Mouse (Mus musculus): ENCODE results near the gene Pcgf5.
"Not testable (repeated sequence)": the region's sequence is repeated elsewhere in the genome, so short reads cannot be mapped to it uniquely, and the experiment has no call there.

Pcgf5 gene

DNA sequence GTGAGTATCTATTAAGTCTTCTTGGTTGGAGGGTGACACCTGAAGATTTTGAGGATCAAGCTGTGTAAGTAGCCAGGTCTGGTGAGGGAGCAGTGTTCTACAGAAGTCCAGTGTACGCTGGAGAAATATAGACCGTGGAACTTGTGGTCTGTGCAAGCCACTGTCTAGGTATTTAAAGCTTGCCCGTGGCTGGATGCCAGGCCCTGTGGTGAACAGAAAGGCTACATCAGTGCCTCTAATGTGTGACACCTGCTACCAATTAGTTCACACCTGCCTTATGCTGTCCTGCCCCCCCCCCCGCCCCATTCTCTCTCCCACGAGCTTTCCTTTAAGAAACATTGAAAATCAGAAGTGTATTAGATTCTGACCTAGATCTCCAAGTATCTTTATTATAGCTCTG is 40.4 kb downstream of the Pcgf5 start:
- no peak for DNase-seq

DNA sequence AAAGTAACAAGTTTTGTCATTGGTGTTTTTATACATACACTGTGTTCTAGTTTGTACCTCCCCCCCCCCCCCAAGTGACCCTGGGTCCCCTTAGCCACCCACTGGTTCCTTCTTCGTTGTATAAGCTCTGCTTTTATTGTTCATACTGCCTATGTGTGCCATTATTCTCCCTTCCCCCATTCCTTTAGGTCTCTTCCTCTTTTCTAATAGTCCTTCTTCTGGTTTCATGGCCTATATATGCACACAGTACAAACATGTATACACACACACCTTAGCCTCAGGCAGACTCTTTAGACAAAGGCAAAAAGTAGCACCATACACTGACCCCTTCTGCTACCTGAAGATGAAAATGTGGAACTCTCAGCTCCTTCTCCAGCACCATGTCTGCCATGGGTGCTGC is 42.6 kb downstream of the Pcgf5 start:
- no peak for DNase-seq

DNA sequence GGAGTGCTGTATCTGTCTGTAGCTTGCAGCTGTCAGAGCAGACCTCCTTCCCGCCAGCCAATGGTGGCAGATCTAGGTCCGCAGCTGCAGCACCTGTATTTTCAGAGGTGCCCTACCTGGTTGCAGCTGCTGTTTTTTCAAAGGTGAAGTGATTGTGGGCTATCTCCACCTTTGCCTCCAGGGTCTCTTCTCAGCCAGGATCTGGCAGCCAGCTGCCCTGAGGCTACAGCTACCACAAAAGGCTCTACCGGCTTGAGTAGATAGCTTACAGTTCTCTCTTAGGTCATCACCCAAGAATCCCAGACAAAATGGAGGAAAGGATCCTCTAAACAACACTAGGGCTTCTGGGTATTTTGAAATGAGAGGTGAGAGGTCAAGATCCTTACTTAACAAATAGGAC is 50.4 kb downstream of the Pcgf5 start:
- no peak for DNase-seq

DNA sequence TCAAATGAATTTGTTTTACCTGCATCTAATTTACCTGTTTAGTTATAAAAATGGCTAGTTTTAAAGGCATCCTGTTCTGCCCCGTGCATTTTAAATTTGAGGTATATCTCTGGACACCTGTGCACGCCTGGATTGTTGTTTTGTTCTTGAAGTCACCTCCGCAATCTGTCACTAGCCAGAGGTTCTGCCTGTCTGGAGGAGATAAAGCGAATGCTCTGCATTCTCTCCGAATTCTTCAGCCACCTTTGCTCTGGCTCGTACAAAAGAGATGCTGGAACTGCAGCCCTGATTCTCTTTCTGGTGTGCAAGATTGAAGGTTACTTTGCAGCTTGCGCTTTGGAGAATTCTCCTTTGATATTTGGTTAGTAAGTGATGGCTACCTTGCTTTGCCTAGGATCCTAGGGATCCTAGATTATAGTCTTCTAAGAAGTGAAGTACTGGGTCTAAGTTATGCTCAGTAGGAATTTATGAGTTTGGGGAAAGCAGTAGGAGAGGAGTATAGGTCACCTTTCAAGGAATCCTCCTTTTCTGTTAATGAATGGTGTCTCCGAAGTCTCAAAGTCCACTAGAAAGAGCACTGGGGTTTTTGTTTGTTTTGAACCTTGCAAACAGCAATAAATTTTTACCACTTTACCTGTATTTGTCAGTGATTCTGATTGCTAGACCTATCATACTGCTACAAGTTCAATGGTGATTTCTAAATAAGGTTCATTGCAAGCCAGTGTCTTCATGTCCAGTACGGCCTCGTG is 60.4 kb downstream of the Pcgf5 start:
- DNase-seq = no peak

DNA sequence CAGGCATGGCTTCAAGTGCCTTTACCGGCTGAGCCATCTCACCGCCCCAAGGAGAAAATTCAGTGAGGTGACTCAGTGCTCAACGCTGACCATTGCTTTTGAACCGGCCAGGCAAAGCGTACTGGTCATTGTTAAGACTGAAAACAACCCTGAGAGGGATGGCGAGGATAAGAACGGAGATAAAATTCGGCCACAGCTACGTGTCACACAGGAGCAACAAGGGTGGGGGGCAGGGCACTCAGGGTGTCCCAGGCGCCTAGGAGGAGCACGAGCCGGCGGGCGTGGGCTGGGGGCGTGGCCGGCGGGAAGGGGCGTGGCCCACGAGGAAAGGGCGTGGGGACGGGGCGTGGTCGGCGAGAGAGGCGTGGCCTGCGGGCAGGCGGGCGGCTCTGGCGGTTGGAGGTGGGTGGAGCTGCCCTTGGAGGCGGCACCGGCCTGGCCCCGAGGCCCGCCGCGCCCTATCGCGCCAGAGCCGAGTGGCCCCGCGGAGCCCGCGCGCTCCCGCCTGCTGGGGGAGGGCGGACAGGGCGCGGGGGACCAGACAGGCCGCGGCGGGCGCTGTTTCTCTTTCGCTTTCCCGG is 61.3 kb downstream of the Pcgf5 start:
- DNase-seq = peak; percentile 98

DNA sequence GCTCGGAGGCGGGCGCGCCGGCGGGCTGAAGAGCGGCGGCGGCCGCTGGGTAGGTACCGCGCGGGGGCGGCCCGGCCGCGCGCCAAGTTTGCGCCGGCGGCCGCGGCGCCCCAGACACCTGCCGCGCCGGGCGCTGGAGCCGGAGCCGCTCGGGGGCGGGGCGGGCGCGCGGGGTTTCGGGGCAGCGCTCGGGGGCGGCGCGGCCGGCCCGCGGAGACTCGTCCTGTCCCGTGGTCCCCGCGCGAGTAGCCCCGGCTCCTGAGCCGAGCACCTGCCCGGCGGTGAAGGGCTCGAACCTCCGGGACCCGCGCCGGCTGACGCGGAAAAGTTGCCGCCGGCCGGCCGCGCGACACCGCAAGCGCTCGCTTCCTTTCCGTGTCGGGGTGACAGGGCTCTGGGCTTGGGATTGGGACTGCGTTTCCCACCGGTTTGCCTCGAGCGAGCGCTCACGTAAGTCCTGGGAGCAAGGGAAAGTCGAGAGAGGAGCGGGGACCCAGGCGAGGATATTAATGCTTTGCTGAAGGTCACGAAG is 61.8 kb downstream of the Pcgf5 start:
- DNase-seq = no peak

DNA sequence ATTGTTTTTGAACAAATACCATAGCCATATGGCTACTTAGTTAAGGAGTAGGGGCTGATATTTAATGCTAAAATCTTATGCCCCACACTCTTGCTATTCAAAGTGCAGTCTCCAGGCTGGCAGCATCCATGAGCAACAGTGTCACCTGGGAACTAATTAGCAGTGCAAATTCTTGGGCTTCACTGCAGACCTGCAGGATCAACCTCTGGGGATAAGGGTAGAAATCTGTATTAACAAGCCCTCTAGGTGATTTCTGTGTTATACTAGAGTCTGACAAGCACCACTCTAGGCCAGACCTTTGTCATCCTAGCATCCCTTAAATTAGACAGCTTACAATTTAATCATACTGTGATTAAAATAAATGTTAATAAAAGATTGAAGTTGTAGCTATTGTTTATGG is 71.8 kb downstream of the Pcgf5 start:
- no peak for DNase-seq

DNA sequence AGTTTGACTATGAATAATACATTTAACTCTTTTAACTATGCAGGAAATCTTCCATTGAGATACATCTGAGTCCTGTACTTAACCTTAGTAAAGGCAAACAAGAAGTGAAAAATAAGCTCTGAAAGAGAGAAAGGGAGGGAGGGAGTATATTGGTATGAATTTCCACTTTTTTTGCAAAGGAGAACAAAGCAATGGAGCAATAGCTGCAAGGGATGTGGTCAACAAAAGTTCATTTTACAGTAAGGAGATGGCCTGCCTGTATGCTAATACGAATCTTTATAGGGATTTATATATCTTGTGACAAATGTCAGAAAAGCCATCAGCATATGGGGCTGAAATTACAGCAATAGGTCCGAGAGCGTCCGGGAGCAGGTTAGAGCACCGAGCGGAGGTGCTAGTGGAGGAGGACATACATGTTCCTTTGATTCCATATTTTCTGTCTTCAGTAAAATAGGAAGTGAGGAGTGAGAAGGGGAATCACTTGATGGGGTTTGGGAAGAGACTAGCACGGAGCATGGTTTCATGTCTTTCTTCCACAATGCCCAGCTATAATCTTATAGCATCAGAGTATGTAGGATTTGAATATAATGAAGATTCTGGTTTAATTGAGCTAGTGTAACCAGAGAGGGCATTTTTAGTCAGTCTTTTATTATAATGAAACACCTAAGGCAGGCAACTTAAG is 79.2 kb downstream of the Pcgf5 start:
- DNase-seq = no peak

DNA sequence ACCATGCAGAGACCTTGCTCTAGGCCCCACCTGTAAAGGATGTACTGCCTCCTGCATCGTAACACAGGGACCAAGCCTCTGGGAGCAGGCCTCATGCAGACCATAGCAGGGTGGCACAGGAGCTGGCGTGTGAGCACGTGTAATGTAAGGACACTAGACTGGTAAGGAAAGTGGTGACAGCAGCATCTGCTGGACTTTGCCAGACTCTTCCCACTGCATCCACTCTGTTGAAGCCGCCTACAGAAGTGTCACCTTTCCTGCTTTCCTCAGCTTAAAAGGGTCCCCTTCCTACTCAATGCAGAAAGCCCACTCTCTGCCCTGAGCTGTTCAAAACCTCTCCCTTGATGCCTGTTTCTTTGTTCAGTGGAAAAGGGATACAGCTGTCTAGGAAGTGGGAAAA is 80.0 kb downstream of the Pcgf5 start:
- no peak for DNase-seq

DNA sequence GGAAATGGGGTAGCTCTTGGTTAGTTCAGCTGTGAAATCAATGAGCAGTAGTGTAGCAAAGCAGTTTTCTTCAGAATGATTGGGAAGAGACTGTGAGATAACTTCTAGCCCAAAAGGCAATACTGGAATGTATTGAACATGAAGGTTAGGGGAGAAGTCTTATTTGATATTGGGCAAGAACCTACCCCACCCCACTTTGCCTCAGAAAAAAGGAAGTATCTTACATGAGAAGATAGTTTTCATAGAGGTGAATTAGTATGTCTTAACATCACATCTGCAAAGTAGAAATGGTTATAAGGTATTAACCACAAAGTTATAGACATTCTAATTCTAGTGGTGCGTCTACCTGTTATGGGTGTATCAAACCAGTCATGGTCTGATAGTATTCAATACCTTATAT is 81.2 kb downstream of the Pcgf5 start:
- DNase-seq = no peak

DNA sequence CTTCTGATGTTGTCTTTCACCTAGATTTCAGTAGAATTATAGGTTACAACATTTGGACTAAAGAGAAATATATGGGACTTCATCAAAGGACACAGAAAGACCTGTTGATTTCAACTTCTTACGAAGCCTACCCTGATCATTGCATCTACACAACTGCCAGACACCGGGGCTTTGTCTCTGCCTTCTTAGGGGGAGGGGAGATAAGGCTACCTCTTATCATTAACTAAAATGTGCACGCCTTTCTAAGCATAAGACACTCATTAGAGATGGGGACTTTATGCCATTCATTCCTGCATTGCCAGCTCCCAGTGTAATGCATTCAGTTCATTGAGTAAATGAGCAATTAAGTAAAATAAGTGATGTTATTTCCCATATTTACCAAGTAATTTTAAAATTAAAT is 85.1 kb downstream of the Pcgf5 start:
- DNase-seq = no peak

DNA sequence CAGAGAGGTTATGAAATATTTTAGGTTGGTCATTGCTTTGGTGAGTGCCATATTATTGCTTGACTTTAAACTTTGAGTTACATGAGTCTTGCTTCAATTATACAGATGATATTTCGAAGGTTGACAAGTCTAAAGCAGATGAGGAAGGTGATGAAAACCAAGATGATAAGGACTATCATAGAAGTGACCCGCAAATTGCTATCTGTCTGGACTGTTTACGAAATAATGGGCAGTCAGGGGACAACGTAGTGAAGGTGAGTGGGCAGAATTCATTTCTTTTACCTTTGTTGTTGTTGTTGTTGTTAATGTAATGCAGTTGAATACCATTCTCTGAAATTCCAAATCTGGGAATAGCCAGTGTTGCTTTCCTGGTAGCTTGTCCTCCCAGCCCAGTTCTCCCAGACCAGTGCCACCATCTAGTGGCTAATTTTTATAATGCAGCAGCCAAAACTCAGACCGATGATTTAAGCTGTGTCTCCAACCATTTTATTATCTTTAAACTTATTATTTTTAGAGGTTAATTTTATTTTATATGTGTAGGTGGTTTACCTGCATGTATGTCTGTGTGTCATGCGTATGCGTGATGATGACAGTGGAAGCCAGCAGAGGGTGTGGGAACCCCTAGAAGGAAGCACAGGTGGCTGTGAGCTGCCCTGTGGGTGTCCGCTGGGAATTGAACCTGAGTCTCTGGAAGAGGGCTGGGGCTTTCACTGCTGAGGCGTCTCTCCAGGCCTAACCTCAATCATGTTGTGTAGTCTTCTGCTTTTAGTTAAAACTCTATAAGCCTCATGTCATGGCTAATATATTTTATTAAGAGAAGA is 92.0 kb downstream of the Pcgf5 start:
- peak; percentile 61 for DNase-seq

DNA sequence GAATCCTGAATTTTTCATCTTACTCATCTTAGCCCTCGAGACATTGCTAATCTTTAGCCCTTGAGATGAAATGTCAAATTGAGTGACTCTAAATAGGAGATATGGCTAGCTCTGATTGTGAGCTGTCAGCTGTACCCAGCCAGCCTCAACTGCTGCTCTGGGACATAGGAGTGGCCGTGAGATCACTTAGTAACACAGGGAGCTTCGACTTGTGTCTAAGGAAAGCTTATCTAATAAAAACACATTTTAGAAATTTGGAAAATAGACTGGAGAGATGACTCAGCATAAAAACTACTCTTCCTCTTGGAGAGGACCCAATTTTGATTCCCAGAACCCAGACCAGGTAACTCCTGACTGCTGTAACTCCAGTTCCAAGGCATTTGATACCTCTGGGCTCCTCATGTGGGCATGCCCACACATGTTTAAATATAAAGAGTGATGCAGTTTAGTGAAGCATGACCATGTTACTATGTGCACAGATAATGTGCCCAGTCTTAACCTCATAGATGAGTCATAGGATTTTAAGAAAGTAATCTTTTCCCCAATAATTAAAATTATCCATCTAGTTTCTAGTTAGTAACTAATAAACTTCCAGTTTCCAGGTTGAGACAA is 103.0 kb downstream of the Pcgf5 start:
- no peak for DNase-seq

DNA sequence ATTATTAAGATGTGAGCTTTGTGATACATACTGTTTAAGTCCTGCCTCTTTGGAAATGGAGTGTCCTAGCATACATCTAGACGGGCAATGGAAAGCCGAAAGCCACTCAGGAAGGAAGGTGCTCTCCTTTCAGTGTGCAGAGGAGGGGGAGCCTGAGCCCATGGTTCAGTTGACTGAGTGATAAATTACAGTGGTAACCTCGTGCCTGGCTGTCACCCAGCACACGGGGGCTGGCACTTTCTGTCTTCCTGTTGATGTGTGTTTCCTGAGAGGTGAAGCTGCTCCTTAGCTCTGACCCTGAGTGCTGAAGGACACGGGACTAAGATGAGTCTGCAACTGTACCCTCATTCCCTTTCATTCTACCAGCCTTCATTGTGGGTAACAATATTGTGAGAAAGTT is 103.6 kb downstream of the Pcgf5 start:
- DNase-seq = no peak

DNA sequence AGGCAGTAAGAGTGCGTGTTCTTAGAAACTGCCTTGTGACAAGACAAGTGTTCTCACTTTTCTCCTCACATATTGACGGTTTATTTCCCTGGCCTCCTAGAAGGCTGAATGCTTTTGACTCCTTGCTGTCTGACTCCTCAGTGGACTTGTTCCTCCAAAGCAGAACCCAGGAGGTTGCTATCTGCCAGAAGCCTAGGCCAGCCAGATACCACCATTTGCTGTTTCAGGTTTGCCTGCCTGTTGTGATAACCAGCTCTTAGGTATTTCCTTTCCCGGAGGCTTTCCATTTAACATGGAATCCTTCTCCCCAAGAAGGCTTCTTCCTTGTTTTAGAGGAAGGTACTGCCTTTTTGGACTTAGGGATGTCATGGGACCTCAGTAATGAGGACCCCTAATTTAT is 104.1 kb downstream of the Pcgf5 start:
- not testable (repeated sequence) for DNase-seq

DNA sequence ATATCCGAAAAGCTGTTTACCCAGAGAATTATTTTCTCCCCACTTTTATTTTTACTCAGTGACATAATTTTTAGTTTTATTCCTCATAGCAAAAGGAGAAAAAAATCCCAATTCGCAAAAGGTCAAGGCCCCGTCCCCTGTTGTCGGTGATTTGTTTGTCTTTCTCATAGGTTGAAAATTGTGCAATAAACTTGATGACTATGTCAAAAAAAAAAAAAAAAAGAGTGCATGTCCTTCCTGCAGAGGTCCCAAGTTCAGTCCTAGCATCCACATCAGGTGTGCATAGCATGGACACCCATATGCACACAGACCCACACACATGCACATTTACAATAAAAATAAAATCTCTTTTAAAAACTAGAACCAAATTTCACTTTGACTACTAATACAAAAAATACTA is 105.3 kb downstream of the Pcgf5 start:
- no peak for DNase-seq

DNA sequence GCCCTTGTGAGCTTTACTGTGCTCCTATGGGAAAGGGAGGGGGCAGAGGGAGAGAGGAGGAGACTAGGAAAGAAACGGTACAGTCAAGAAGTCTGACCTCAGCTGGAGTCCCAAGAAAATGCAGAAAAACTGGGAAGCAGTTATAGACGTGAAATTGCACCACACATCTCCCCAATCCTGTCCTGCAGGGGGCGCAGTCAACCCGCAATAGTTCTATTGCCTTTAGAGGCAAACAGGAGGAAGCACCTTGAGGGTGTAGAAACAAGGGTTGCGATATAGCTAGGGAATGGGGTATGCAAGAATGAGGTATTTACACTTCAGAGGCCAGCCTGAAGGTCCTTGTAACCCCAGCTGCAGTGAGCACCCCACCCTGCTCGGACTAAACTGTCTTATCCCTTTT is 122.0 kb downstream of the Pcgf5 start:
- peak; percentile 66 for DNase-seq

DNA sequence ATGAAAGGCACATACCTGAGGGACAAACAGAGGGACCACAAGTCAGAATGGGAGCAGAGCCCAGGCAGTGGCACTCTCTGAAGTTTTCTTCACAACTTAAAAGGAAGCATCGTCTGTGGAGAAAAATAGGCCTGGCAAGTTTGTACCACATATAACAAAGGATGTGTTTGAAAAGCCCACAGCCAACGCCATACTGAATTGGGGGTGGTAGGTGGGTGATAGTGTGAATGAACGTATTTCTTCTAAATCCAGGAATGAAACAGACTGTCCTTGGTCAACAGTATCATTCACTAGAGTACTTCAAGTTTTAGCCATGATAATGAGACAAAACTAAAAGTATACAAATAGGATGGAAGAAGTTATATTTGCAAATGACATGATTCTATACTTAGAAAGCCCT is 123.2 kb downstream of the Pcgf5 start:
- no peak for DNase-seq

DNA sequence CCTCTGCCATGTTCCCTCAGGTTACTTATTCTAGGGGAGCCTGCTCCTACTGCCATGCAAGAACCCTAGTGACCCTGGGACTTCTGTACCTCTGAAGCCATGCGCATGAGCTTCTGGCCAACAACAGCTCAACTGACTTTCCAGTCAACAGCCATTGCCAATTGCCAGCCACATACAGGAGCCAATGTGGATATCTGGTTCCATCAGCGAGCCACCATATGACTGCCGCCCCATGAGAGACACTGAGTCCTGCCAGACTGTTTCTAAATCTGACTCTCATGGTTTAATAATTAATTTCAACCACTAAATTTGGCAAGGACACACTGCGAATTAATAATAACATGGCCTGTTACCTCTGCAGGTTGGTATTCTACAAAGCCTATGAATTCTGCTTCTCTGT is 128.5 kb downstream of the Pcgf5 start:
- no peak for DNase-seq

DNA sequence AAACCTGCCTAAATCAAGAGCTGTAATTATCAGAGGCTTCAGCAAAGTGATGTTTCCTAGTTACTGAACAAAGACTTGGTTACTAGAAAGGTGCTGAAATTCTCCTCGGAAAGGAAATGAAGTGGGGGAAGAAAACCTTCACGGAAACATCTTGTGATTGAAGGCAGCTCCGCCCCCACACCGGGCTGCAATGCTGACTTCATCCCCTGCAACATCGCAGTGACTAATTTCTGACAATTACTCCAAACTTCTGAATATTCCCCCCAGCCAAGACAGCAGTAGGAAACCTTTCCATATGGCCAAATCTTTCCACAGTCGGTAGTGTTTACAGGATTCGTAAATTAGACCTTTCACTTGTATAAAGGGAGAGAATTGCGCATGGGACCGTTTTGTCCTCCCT is 129.0 kb downstream of the Pcgf5 start:
- DNase-seq = no peak

DNA sequence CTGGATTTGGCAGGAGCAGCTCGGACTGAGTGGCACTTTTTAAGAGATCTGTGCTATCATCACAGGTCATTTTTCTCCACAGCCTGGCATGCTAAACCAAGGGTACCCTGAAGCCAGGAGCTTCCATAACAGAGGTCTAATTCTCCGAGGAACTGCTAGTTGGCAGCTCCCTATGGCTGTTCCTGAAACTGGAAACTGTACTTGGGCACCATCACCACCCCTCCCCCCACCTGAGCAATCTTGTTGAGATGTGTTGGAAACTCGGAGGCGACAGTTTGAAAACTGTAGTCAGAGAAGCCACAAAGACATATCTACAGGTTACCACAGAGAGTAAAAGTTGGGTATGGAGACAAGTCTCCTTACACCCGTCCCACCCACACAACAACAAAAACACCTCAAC is 129.6 kb downstream of the Pcgf5 start:
- DNase-seq = no peak

DNA sequence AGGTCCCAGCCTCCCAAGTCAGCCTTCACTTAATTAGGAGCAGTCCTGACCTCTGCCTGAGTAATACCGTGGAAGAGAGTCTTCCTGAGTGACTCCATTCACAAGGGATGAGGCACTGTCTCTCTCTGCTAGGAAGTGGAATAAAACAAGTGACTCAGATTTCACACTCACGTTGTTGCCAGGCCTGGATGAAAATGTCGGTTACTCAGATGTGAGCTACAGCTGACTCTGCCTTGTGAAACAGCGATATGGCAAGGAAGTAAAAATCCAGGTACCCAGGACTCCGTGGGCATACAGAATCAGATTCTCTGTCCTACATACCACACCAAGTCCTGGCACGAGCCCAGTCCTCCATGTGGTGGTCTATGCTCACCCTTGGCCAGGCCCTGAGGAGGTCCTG is 142.8 kb downstream of the Pcgf5 start:
- no peak for DNase-seq

DNA sequence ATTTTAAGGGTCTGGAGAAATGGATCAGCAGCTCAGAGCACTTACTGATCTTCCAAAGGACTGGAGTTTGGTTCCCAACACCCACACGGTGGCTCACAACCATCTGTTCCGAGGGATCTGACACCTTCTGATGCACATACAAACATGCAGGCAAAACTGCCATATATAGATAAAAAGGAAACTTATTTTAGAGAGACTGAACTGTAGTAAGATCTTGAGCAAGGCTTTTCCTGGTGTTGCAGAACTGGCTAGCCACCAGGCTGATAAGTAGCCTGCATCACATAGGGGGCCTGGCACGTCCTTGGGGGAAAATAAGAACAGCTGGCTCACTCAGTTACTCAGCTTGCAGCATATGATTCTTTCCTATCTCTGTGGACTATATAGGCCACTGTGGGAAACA is 147.4 kb downstream of the Pcgf5 start:
- no peak for DNase-seq
